Mouse (Mus musculus) stomach, postnatal 0 days (tissue): ENCODE data around the gene Rgma.

Experiments
- CTCF ChIP-seq: IDR thresholded peaks from 2 replicates; pipeline ENCODE4 v1.5.1; 2016; ENCODE audit warnings: antibody characterized with exemption, low read depth, mild to moderate bottlenecking, moderate library complexity
- EP300 ChIP-seq: optimal IDR thresholded peaks from 2 replicates; pipeline ENCODE3; 2016; ENCODE audit warnings: antibody characterized with exemption

DNA sequence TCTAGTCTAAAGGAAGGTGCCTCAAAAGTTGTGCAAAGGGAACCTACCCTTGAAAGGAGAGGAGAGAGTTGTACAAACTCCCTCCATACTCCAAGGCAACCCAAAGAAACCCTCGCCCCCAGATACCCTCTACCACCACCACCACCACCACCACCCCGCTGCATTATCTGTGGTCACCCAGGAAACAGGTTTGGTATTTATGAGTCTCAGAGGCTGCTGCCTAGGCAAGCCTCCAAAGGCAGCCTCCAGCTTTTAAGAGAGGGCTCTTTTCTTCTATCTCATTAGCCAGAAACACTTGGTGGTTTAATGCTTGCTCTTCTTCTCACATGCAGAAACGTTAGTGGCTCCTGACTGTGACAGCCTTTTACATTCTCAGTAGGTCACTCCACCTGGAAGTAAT lies 31.5 kb upstream of the Rgma start:
- TF ChIP-seq EP300 (no peak), CTCF (no peak)
